Mouse (Mus musculus): ENCODE measurements around the gene Suv39h1.
"Not testable (repeated sequence)": the region's sequence is repeated elsewhere in the genome, so short reads cannot be mapped to it uniquely, and the experiment has no call there.

The Suv39h1 gene

GRCm38 (mm10) chrX:8026811-8027210 lies 47.7 kb downstream of the Suv39h1 start:
- no peak for DNase-seq (ENCODE audit: low read depth, low spot score)

GRCm38 (mm10) chrX:8024795-8025194 lies 49.8 kb downstream of the Suv39h1 start:
- DNase-seq (ENCODE audit: low read depth, low spot score) = no peak

GRCm38 (mm10) chrX:8020111-8020778 lies 54.3 kb downstream of the Suv39h1 start:
- no peak for DNase-seq (ENCODE audit: low read depth, low spot score)

GRCm38 (mm10) chrX:8018286-8018685 lies 56.3 kb downstream of the Suv39h1 start, which contains the start of gene Glod5:
Gene Glod5 (minus strand): TSS chrX:8018492.
- DNase-seq (ENCODE audit: low read depth, low spot score) = no peak

GRCm38 (mm10) chrX:8017142-8017541 lies 57.4 kb downstream of the Suv39h1 start:
- DNase-seq (ENCODE audit: low read depth, low spot score) = peak; percentile 3

GRCm38 (mm10) chrX:8015675-8016074 lies 58.9 kb downstream of the Suv39h1 start:
- not testable (repeated sequence) for DNase-seq (ENCODE audit: low read depth, low spot score)

- no peak for DNase-seq (ENCODE audit: low read depth, low spot score)
These were observed 60.8 kb downstream of the Suv39h1 start for GRCm38 (mm10) chrX:8013569-8014314.

- DNase-seq (ENCODE audit: low read depth, low spot score) = no peak
These were observed 61.4 kb downstream of the Suv39h1 start for GRCm38 (mm10) chrX:8013157-8013556.
